13 mouse cellular contexts compared by ENCODE assay signal in the genomic region with DNA sequence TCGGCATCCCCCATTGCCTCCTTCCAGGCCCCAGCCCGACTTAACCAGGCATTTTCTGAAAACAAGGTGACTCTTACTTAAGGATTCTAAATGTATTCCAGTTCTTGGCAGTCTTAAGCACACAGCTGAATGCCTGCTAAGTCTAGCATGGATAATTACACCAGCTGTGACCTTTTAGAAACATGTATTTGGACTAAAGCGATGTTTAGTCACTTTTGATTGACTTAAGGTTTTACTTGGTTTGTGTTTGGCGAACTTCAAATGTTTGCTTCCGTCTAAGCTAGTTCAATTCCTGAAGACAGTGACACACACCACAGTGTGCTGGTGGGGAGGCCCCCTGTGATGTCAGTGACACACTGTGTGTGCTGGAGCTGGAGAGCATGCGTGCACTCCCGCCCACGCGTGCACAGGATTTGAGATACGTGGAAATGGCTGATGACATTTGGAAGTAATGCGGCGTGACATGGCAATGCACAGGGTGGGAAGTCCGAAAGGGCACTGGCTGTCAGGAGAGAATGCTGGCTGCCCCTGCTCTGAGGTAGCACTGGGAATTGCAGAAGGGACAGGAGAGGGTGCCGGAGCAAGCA.
A peak's percentile ranks its signal among the peaks of the same experiment; 100 is the strongest.
DNase-seq lines count a peak whose midpoint lies in the region; ATAC-seq lines count a peak whose summit lies in the region.
"Had no signal": no experiment of that assay in that cellular context is flagged by ENCODE, and none has a peak within 500 bp of the region (broad histone marks: within the 10 kb centered on the region; RNA-seq: fewer than 3 reads in every experiment).

No protein-coding gene starts in this region.

- H3K4me3 ChIP-seq in forebrain, embryonic 15.5 days, result no peak overlapping the region
- H3K4me3 ChIP-seq in forebrain, embryonic 11.5 days (ENCODE audit: low read depth, low read length), result no peak overlapping the region
- H3K4me3 ChIP-seq in kidney, embryonic 16.5 days (ENCODE audit: low read length), result no peak overlapping the region
- H3K4me3 ChIP-seq: layer of hippocampus, adult 2 months; stomach, embryonic 15.5 days had no signal

- 45% methylated on average over 14 of the region's 14 CpGs for WGBS in forebrain, embryonic 15.5 days
- 72% methylated on average over 14 of the region's 14 CpGs for WGBS in forebrain, embryonic 11.5 days
- 45% methylated on average over 14 of the region's 14 CpGs for WGBS in kidney, embryonic 16.5 days

- no peaks in the 10 kb centered on the region for H3K36me3 ChIP-seq in forebrain, embryonic 15.5 days
- no peaks in the 10 kb centered on the region for H3K36me3 ChIP-seq in forebrain, embryonic 11.5 days (ENCODE audit: control insufficient read depth, insufficient read depth, low read length)
- no peaks in the 10 kb centered on the region for H3K36me3 ChIP-seq in kidney, embryonic 16.5 days (ENCODE audit: insufficient read depth, low read length)
- H3K36me3 ChIP-seq: stomach, embryonic 15.5 days had no signal

- no peak overlapping the region; the same call in 1 of the 2 replicates for H3K27ac ChIP-seq in forebrain, embryonic 15.5 days (replicated peaks)
- H3K27ac ChIP-seq in forebrain, embryonic 11.5 days (ENCODE audit: low read depth, low read length), result no peak overlapping the region
- no peak overlapping the region for H3K27ac ChIP-seq in kidney, embryonic 16.5 days (ENCODE audit: low read length)
- H3K27ac ChIP-seq: layer of hippocampus, adult 2 months; stomach, embryonic 15.5 days had no signal

- H3K27me3 ChIP-seq in forebrain, embryonic 15.5 days, result no peaks in the 10 kb centered on the region
- H3K27me3 ChIP-seq in forebrain, embryonic 11.5 days (ENCODE audit: control insufficient read depth, insufficient read depth, low read length), result no peaks in the 10 kb centered on the region
- peaks cover 6% of the 10 kb centered on the region for H3K27me3 ChIP-seq in kidney, embryonic 16.5 days (ENCODE audit: insufficient read depth, low read length)
- H3K27me3 ChIP-seq: stomach, embryonic 15.5 days had no signal

- H3K4me1 ChIP-seq in forebrain, embryonic 15.5 days, result peaks cover 14% of the 10 kb centered on the region
- H3K4me1 ChIP-seq in forebrain, embryonic 11.5 days (replicated peaks; ENCODE audit: control insufficient read depth, insufficient read depth, low read length), result no peaks in the 10 kb centered on the region
- 0 out of 2 replicates have a peak, but pooled peaks cover 6% of the 10 kb centered on the region for H3K4me1 ChIP-seq in kidney, embryonic 16.5 days (ENCODE audit: insufficient read depth, low read length)
- H3K4me1 ChIP-seq: stomach, embryonic 15.5 days had no signal

- peak; percentile 66 for ATAC-seq in forebrain, embryonic 15.5 days (replicated peaks)
- no peak for ATAC-seq in forebrain, embryonic 11.5 days (replicated peaks; ENCODE audit: low FRiP score)
- 0 out of 2 replicates have a peak, but pooled peaks have one; percentile 27 for ATAC-seq in kidney, embryonic 16.5 days (ENCODE audit: low FRiP score, low TSS enrichment)

- no peaks in the 10 kb centered on the region for H3K9me3 ChIP-seq in forebrain, embryonic 15.5 days
- H3K9me3 ChIP-seq in forebrain, embryonic 11.5 days (ENCODE audit: control insufficient read depth, low read length), result no peaks in the 10 kb centered on the region
- H3K9me3 ChIP-seq in kidney, embryonic 16.5 days (ENCODE audit: low read length), result no peaks in the 10 kb centered on the region
- H3K9me3 ChIP-seq: stomach, embryonic 15.5 days had no signal

- no peak overlapping the region for H3K9ac ChIP-seq in forebrain, embryonic 15.5 days (replicated peaks)
- no peak overlapping the region for H3K9ac ChIP-seq in forebrain, embryonic 11.5 days (ENCODE audit: low read length)
- no peak overlapping the region for H3K9ac ChIP-seq in kidney, embryonic 16.5 days (replicated peaks; ENCODE audit: low read length)
- H3K9ac ChIP-seq: stomach, embryonic 15.5 days had no signal

- no peak for DNase-seq in forebrain, embryonic 11.5 days (ENCODE audit: low spot score)
- DNase-seq in kidney, postnatal 10 days, result no peak
- DNase-seq in right cerebral cortex, postnatal 14 days, result peak; percentile 26
- no peak for DNase-seq in right cerebral cortex, adult 18-20 months
- DNase-seq in layer of hippocampus, postnatal 25 days (ENCODE audit: extremely low spot score in 1 of 2, low spot score in 1 of 2), result no peak
- DNase-seq in embryo, embryonic 10.5 days (ENCODE audit: low spot score), result no peak
- DNase-seq: embryo, embryonic 11 days; liver; lung, postnatal 10 days had no signal

- H3K4me2 ChIP-seq in forebrain, embryonic 15.5 days (replicated peaks), result no peak overlapping the region
- H3K4me2 ChIP-seq in forebrain, embryonic 11.5 days (ENCODE audit: low read depth, low read length, severe bottlenecking), result no peak overlapping the region
- H3K4me2 ChIP-seq in kidney, embryonic 16.5 days (replicated peaks; ENCODE audit: low read depth, low read length), result no peak overlapping the region
- H3K4me2 ChIP-seq: stomach, embryonic 15.5 days had no signal
